Mouse (Mus musculus): ENCODE data around the gene Sdk1.

DNA sequence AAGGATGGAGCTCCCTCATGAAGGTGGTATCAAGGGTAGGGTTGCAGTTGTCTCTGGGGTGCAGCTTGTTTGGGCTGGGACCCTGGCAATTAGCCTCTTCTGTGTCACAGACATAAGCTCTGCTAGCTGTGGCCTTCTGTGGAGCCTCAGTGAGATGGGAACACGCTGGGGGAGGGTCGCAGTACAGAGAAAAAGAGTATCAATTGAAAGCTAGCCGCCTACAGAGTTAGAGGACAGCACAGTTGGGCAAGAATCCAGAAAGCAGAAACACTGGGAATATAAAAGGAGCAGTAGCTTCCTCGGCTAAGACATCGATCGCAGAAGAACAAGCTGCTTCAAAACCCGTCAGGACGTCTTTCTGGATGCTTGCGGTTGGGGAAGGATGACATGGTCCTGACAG is 795.2 kb downstream of the Sdk1 start:
- no peak for TF ChIP-seq CTCF (IDR thresholded peaks at IDR 0.05; ENCODE audit: control insufficient read depth, insufficient read depth, insufficient replicate concordance, low read depth, low read length)
- no peak for TF ChIP-seq POLR2A (IDR thresholded peaks at IDR 0.05; ENCODE audit: control insufficient read depth, low read depth, low read length)

Data from testis, adult 2 months (tissue).